Mouse (Mus musculus): ENCODE data around the gene Bicral.

DNA sequence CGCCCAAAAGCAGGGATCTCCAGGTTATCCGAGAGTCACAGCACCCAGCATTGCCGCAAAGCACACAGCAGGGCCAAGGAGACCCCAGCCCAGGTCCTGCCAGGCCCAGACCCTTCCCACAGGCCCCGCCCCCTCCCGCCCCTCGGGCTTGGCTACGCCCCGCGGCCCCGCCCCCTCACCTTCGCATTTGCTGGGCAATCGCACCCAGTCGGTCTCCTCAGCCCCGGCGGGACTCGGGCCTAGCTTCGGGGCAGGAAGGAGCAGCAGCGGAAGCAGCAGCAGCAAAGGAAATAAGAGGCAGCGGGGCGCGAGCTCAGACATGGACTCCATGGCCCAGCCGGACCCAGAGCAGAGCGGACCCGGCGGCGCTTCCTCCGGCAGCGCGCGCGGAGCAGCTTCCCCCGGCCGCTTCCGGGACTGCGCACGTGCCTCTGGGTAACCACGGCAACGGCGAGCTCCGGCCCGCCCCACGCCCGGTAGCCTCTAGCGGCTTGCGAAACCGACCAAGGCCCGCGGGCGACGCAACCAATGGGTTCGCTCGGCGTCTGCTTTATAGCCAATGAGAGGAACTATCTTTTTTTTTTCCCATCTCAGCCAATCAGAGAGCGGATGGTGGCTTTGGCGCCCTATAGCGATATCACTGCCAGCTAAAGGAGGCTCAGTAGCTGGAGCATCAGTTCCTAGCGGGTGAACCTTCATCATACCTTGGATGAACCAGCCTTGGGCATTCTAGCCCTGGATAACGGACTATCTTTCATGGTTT is 106.3 kb downstream of the Bicral start, which contains the start of gene Cnpy3:
- TF ChIP-seq CTCF (IDR thresholded peaks at IDR 0.05; ENCODE audit: insufficient read depth, low read length) (no peak), POLR2A (IDR thresholded peaks at IDR 0.05; ENCODE audit: borderline replicate concordance, extremely low read depth, low read depth, low read length) (peak; percentile 50; the same call in 1 of the 2 replicates)
